Mouse (Mus musculus): ENCODE measurements around the gene Rgs8. TPM values are rescaled to one million over a fixed set of nuclear protein-coding genes. Genes with fewer than 3 reads are reported as not detected.

Rgs8 gene
- total RNA-seq, 1 experiment = 0.31 TPM

GRCm38 (mm10) chr1:153641940-153642501 is 10.8 kb upstream of the Rgs8 start:
- Histone ChIP-seq H3K4me3 (ENCODE audit: insufficient read depth in 1 of 2, low read depth in 1 of 2, low read length in 2 of 2, poor library complexity in 1 of 2, severe bottlenecking in 1 of 2) (peak overlapping the region; percentile 32 to 49; a peak in 3 of 4 replicates), H3K9ac (ENCODE audit: insufficient read depth, low read depth, low read length, poor library complexity, severe bottlenecking) (peak overlapping the region; percentile 28; the same call in 1 of the 2 replicates), H3K9me3 (ENCODE audit: control insufficient read depth, insufficient read depth, low read depth, low read length) (no peaks in the 10 kb centered on the region), H3K36me3 (ENCODE audit: control insufficient read depth, insufficient read depth, low read length, poor library complexity, severe bottlenecking) (no peaks in the 10 kb centered on the region), H3K4me1 (ENCODE audit: control insufficient read depth in 2 of 2, insufficient read depth in 2 of 2, low read length in 2 of 2, poor library complexity in 1 of 2) (peaks cover 0 to 11% of the 10 kb centered on the region in 2 experiments; a peak in 2 of 4 replicates), H3K27ac (ENCODE audit: insufficient read depth, low read depth, low read length, poor library complexity, severe bottlenecking) (no peak overlapping the region; the same call in 1 of the 2 replicates)
- no peak for TF ChIP-seq ZC3H11A (IDR thresholded peaks at IDR 0.05; ENCODE audit: borderline replicate concordance, low read depth, low read length)
- no peak for TF ChIP-seq ZNF384 (IDR thresholded peaks at IDR 0.05; ENCODE audit: low read depth, low read length)
- TF ChIP-seq HCFC1 (IDR thresholded peaks at IDR 0.05; ENCODE audit: borderline replicate concordance, insufficient read depth, low read length) = no peak
- no peak for TF ChIP-seq CHD2 (IDR thresholded peaks at IDR 0.05; ENCODE audit: low read depth, low read length)
- no peak for TF ChIP-seq MAFK (IDR thresholded peaks at IDR 0.05; ENCODE audit: insufficient read depth, low read depth, low read length)
- in situ Hi-C loops (cut with MboI; ENCODE audit: low sequenced_read_pairs in 2 of 2, unreplicated experiment in 2 of 2) = no loop called here
- DNase-seq (ENCODE audit: low read depth, low spot score) = no peak

DNA sequence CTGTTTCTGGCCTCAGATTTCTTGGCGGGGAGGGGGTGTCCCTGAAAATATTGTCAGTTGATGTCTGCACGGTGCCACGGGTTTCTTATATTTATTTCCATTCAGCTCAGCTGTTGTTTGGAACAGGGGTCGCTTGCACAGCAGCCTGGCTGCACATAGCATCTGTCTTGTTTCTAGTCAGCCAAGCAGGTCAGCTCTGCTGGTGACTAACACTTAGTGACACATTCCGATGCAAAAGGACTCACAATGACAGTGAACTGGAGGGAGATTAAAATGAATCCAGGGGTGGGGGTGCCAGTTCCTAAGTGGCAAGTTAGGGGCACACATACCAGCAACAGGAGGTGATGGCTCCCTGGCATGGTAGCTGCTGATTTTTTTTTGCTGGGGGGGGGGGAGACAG is 849 bp downstream of the Rgs8 start:
- Histone ChIP-seq H3K4me3 (ENCODE audit: insufficient read depth in 1 of 2, low read depth in 1 of 2, low read length in 2 of 2, poor library complexity in 1 of 2, severe bottlenecking in 1 of 2) (no peak overlapping the region), H3K9ac (ENCODE audit: insufficient read depth, low read depth, low read length, poor library complexity, severe bottlenecking) (no peak overlapping the region), H3K9me3 (ENCODE audit: control insufficient read depth, insufficient read depth, low read depth, low read length) (no peaks in the 10 kb centered on the region), H3K36me3 (ENCODE audit: control insufficient read depth, insufficient read depth, low read length, poor library complexity, severe bottlenecking) (no peaks in the 10 kb centered on the region), H3K4me1 (ENCODE audit: control insufficient read depth in 2 of 2, insufficient read depth in 2 of 2, low read length in 2 of 2, poor library complexity in 1 of 2) (peaks cover 0 to 3% of the 10 kb centered on the region in 2 experiments; a peak in 1 of 4 replicates), H3K27ac (ENCODE audit: insufficient read depth, low read depth, low read length, poor library complexity, severe bottlenecking) (no peak overlapping the region)
- in situ Hi-C loops (cut with MboI; ENCODE audit: low sequenced_read_pairs in 2 of 2, unreplicated experiment in 2 of 2) = no loop called here
- no peak for TF ChIP-seq HCFC1 (IDR thresholded peaks at IDR 0.05; ENCODE audit: borderline replicate concordance, insufficient read depth, low read length)
- no peak for TF ChIP-seq ZNF384 (IDR thresholded peaks at IDR 0.05; ENCODE audit: low read depth, low read length)
- TF ChIP-seq CHD2 (IDR thresholded peaks at IDR 0.05; ENCODE audit: low read depth, low read length) = no peak
- no peak for TF ChIP-seq ZC3H11A (IDR thresholded peaks at IDR 0.05; ENCODE audit: borderline replicate concordance, low read depth, low read length)
- TF ChIP-seq MAFK (IDR thresholded peaks at IDR 0.05; ENCODE audit: insufficient read depth, low read depth, low read length) = no peak
- no peak for DNase-seq (ENCODE audit: low read depth, low spot score)

- in situ Hi-C loops (cut with MboI; ENCODE audit: low sequenced_read_pairs in 2 of 2, unreplicated experiment in 2 of 2) = no loop called here
- no peak for TF ChIP-seq MAFK (IDR thresholded peaks at IDR 0.05; ENCODE audit: insufficient read depth, low read depth, low read length)
- TF ChIP-seq HCFC1 (IDR thresholded peaks at IDR 0.05; ENCODE audit: borderline replicate concordance, insufficient read depth, low read length) = no peak
- no peak for TF ChIP-seq ZC3H11A (IDR thresholded peaks at IDR 0.05; ENCODE audit: borderline replicate concordance, low read depth, low read length)
- TF ChIP-seq CHD2 (IDR thresholded peaks at IDR 0.05; ENCODE audit: low read depth, low read length) = no peak
- TF ChIP-seq ZNF384 (IDR thresholded peaks at IDR 0.05; ENCODE audit: low read depth, low read length) = no peak
- Histone ChIP-seq H3K9ac (ENCODE audit: insufficient read depth, low read depth, low read length, poor library complexity, severe bottlenecking) (no peak overlapping the region), H3K4me3 (ENCODE audit: insufficient read depth in 1 of 2, low read depth in 1 of 2, low read length in 2 of 2, poor library complexity in 1 of 2, severe bottlenecking in 1 of 2) (no peak overlapping the region), H3K36me3 (ENCODE audit: control insufficient read depth, insufficient read depth, low read length, poor library complexity, severe bottlenecking) (no peaks in the 10 kb centered on the region), H3K4me1 (ENCODE audit: control insufficient read depth in 2 of 2, insufficient read depth in 2 of 2, low read length in 2 of 2, poor library complexity in 1 of 2) (no peaks in the 10 kb centered on the region), H3K9me3 (ENCODE audit: control insufficient read depth, insufficient read depth, low read depth, low read length) (no peaks in the 10 kb centered on the region), H3K27ac (ENCODE audit: insufficient read depth, low read depth, low read length, poor library complexity, severe bottlenecking) (no peak overlapping the region)
- no peak for DNase-seq (ENCODE audit: low read depth, low spot score)
These were observed 6.8 kb downstream of the Rgs8 start for GRCm38 (mm10) chr1:153659666-153660065.

DNA sequence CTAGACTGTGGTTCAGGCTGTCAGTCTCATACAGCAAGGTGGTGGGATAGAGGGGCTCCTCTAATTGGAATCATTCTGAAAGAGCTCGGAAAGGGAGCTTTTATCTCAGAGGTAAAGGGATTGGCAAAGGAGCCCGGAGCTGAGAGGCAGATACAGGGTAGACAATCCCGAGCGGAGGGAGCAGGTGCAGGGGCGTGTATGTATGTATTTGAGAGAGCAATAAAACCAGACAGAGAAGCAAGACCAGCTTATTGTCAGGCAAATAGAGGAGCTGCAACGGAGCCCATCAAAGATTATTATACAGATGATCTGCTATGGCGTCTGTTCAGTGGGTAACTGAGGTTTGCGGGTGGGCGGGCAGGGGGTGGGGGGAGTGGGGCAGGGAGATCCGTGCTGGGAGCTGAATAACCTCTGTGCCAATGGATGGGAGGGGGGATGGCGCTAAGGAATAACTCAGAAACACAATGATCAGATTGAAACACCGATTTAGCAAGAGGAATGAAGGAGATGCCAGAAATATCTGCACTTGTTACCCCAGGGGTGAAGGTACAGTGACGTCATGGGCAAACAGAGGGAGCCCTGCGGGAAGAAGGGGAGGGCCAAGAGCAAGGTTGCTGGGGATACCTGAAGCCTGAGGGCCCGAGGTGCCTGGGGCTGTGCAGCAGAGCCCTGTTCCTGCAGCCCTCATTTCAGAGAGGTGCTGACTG is 8.3 kb downstream of the Rgs8 start:
- Histone ChIP-seq H3K4me3 (ENCODE audit: insufficient read depth in 1 of 2, low read depth in 1 of 2, low read length in 2 of 2, poor library complexity in 1 of 2, severe bottlenecking in 1 of 2) (no peak overlapping the region), H3K9me3 (ENCODE audit: control insufficient read depth, insufficient read depth, low read depth, low read length) (no peaks in the 10 kb centered on the region), H3K36me3 (ENCODE audit: control insufficient read depth, insufficient read depth, low read length, poor library complexity, severe bottlenecking) (no peaks in the 10 kb centered on the region), H3K9ac (ENCODE audit: insufficient read depth, low read depth, low read length, poor library complexity, severe bottlenecking) (no peak overlapping the region), H3K4me1 (ENCODE audit: control insufficient read depth in 2 of 2, insufficient read depth in 2 of 2, low read length in 2 of 2, poor library complexity in 1 of 2) (no peaks in the 10 kb centered on the region), H3K27ac (ENCODE audit: insufficient read depth, low read depth, low read length, poor library complexity, severe bottlenecking) (no peak overlapping the region)
- TF ChIP-seq CHD2 (IDR thresholded peaks at IDR 0.05; ENCODE audit: low read depth, low read length) = no peak
- in situ Hi-C loops (cut with MboI; ENCODE audit: low sequenced_read_pairs in 2 of 2, unreplicated experiment in 2 of 2) = no loop called here
- no peak for DNase-seq (ENCODE audit: low read depth, low spot score)
